19 mouse cellular contexts compared by ENCODE assay signal in genomic region chr3:107153772-107154655, GRCm38 (mm10). TPM values are rescaled to one million over a fixed set of nuclear protein-coding genes. Genes with fewer than 3 reads are reported as not detected.
A peak's percentile ranks its signal among the peaks of the same experiment; 100 is the strongest.
DNase-seq lines count a peak whose midpoint lies in the region; ATAC-seq lines count a peak whose summit lies in the region.
"Had no signal": no experiment of that assay in that cellular context is flagged by ENCODE, and none has a peak within 500 bp of the region (broad histone marks: within the 10 kb centered on the region; RNA-seq: fewer than 3 reads in every experiment).

No protein-coding gene starts in this region.

- 85% methylated on average over 11 of the region's 11 CpGs for WGBS in kidney, embryonic 14.5 days

- DNase-seq in kidney, adult 11 months: peak; percentile 33
- DNase-seq in cerebellum, adult 8-10 months: peak; percentile 45
- DNase-seq in kidney, adult 9 months: peak; percentile 36
- DNase-seq in retina, postnatal 1 day: peak; percentile 79
- no peak for DNase-seq in layer of hippocampus, postnatal 25 days (ENCODE audit: extremely low spot score in 1 of 2, low spot score in 1 of 2)
- DNase-seq in layer of hippocampus, postnatal 14 days (ENCODE audit: low spot score in 2 of 2): no peak
- DNase-seq: gastrocnemius, postnatal 36 days; liver, postnatal 0 days; spleen, adult 18-20 months; thymus, postnatal 36 days had no signal

- H3K4me1 ChIP-seq in kidney, embryonic 14.5 days (ENCODE audit: control insufficient read depth, insufficient read depth, low read length): no peaks in the 10 kb centered on the region
- H3K4me1 ChIP-seq: embryonic facial prominence, embryonic 13.5 days; limb, embryonic 13.5 days had no signal

- no peak overlapping the region for H3K27ac ChIP-seq in kidney, embryonic 14.5 days (ENCODE audit: low read depth, low read length)
- H3K27ac ChIP-seq: embryonic facial prominence, embryonic 13.5 days; hindbrain, embryonic 10.5 days; limb, embryonic 13.5 days; midbrain, embryonic 12.5 days had no signal

- H3K4me2 ChIP-seq in kidney, embryonic 14.5 days (replicated peaks; ENCODE audit: low read depth, low read length): no peak overlapping the region
- H3K4me2 ChIP-seq: embryonic facial prominence, embryonic 13.5 days; limb, embryonic 13.5 days; midbrain, embryonic 12.5 days had no signal

- no peak for ATAC-seq in kidney, embryonic 14.5 days (ENCODE audit: low FRiP score, low TSS enrichment)
- ATAC-seq: intestine, embryonic 16.5 days; liver, postnatal 0 days had no signal

- no peaks in the 10 kb centered on the region for H3K9me3 ChIP-seq in kidney, embryonic 14.5 days (ENCODE audit: control insufficient read depth, low read length)
- H3K9me3 ChIP-seq: embryonic facial prominence, embryonic 13.5 days; hindbrain, embryonic 10.5 days; limb, embryonic 13.5 days; midbrain, embryonic 12.5 days had no signal

- H3K27me3 ChIP-seq in kidney, embryonic 14.5 days (ENCODE audit: control insufficient read depth, insufficient read depth, low read length): no peaks in the 10 kb centered on the region

- H3K9ac ChIP-seq in kidney, embryonic 14.5 days (ENCODE audit: low read depth, low read length): no peak overlapping the region
- H3K9ac ChIP-seq: embryonic facial prominence, embryonic 13.5 days; limb, embryonic 13.5 days; liver, postnatal 0 days; midbrain, embryonic 12.5 days had no signal

- H3K4me3 ChIP-seq in kidney, embryonic 14.5 days (ENCODE audit: low read length): no peak overlapping the region
- H3K4me3 ChIP-seq: embryonic facial prominence, embryonic 13.5 days; hindbrain, embryonic 10.5 days; limb, embryonic 13.5 days; midbrain, embryonic 12.5 days had no signal

- no peaks in the 10 kb centered on the region for H3K36me3 ChIP-seq in kidney, embryonic 14.5 days (ENCODE audit: control insufficient read depth, insufficient read depth, low read length)
- H3K36me3 ChIP-seq: embryonic facial prominence, embryonic 13.5 days; hindbrain, embryonic 10.5 days; limb, embryonic 13.5 days; midbrain, embryonic 12.5 days had no signal

RNA-seq across cellular contexts. Expression of gene Kcna10, which starts 28.8 kb away (rescaled TPM):
- not detected in 2 replicates for polyA plus RNA-seq in kidney, embryonic 14.5 days (2014; fragmentation: Nextera tagmentation; extraction: Ambion mirVana)
- total RNA-seq in layer of hippocampus, postnatal 25 days (2021): not detected
- total RNA-seq in layer of hippocampus, postnatal 14 days (2021): not detected
- total RNA-seq: gastrocnemius, postnatal 36 days had no signal
- polyA plus RNA-seq: brain, embryonic 14.5 days; C2C12; embryonic facial prominence, embryonic 13.5 days; heart, embryonic 14.5 days; hindbrain, embryonic 10.5 days; intestine, embryonic 16.5 days; limb, embryonic 13.5 days; liver, postnatal 0 days; midbrain, embryonic 12.5 days had no signal

RNA-seq across cellular contexts. Expression of gene Kcna2, which starts 53.1 kb away (rescaled TPM):
- polyA plus RNA-seq in kidney, embryonic 14.5 days (2014; fragmentation: Nextera tagmentation; extraction: Ambion mirVana): 0.08 and 0.20 TPM in 2 replicates
- 10 to 100 TPM; 79.9 to 97.7 TPM for total RNA-seq in layer of hippocampus, postnatal 25 days (2021)
- total RNA-seq in layer of hippocampus, postnatal 14 days (2021): 10 to 100 TPM; 76.1 to 82.3 TPM
- polyA plus RNA-seq: C2C12 had no signal

Comparison
In these comparisons a context has a peak if more than half of its experiments do, and no peak if none do; other contexts are left out.
1. DNase-seq: peak in kidney, adult 11 months (single experiment), cerebellum, adult 8-10 months (single experiment), kidney, adult 9 months (single experiment) and retina, postnatal 1 day (single experiment); none in layer of hippocampus, postnatal 25 days (0 of 2) and layer of hippocampus, postnatal 14 days (0 of 2).